Mouse (Mus musculus): ENCODE results near the gene Fam155a. TPM values are rescaled to one million over a fixed set of nuclear protein-coding genes. Genes with fewer than 3 reads are reported as not detected.

Fam155a gene
- polyA plus RNA-seq, 1 experiment from 2014 or later: 0.07 TPM

DNA sequence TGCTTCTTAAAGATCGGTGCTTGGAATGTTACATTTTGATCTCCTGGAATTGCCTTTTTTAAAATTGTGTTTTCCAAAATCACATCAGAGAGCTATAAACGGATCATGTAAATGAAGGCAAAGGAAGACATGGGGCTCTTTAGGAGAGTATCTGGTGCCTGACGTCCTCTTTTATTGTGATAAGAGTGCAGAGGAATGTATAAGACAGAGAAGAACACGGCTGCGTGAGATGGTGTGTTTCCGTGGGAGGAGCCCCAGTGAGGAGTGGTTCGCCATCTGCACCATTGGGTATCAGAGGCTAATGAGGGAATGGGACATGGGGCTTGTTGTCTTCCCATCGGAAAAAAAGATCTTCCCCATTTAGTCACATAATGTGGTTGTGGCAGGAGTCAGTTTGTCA is 506.6 kb downstream of the Fam155a start:
- H3K4me1 ChIP-seq (replicated peaks): no peaks in the 10 kb centered on the region
- ATAC-seq (ENCODE audit: insufficient read depth): no peak
- no peaks in the 10 kb centered on the region for H3K36me3 ChIP-seq (replicated peaks)
- H3K4me2 ChIP-seq: no peak overlapping the region
- H3K9me3 ChIP-seq (replicated peaks): no peaks in the 10 kb centered on the region
- no peak overlapping the region for H3K27ac ChIP-seq (replicated peaks)
- H3K27me3 ChIP-seq: no peaks in the 10 kb centered on the region
- no peak overlapping the region for H3K4me3 ChIP-seq (replicated peaks)
- H3K9ac ChIP-seq: no peak overlapping the region
- 66% methylated on average over 8 of the region's 8 CpGs for WGBS (ENCODE audit: insufficient replicate concordance)

DNA sequence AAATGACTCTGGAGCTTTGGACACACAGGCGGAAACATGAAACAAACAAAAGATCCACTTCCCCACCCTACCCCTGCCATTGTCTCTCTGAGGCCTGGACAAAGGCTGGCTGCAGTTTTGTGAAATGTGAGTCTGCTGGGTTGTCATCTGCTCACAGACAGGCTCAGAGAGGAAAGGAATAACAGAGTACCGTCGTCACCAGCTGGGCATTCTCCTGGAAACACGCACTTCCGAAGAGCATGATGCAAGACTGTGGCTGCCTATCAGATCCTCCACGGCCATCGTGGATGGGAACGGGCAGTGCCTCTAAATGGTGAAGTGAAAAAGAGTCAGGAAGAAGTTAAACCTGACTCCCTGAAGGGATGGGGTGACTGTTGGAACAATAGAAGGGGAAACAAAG is 509.4 kb downstream of the Fam155a start:
- no peak for ATAC-seq (ENCODE audit: insufficient read depth)
- Histone ChIP-seq H3K9me3 (replicated peaks) (no peaks in the 10 kb centered on the region), H3K36me3 (replicated peaks) (no peaks in the 10 kb centered on the region), H3K4me3 (replicated peaks) (no peak overlapping the region), H3K4me2 (no peak overlapping the region), H3K27ac (replicated peaks) (no peak overlapping the region), H3K4me1 (replicated peaks) (no peaks in the 10 kb centered on the region), H3K27me3 (no peaks in the 10 kb centered on the region), H3K9ac (no peak overlapping the region)
- WGBS (ENCODE audit: insufficient replicate concordance): 53% methylated on average over 8 of the region's 8 CpGs

DNA sequence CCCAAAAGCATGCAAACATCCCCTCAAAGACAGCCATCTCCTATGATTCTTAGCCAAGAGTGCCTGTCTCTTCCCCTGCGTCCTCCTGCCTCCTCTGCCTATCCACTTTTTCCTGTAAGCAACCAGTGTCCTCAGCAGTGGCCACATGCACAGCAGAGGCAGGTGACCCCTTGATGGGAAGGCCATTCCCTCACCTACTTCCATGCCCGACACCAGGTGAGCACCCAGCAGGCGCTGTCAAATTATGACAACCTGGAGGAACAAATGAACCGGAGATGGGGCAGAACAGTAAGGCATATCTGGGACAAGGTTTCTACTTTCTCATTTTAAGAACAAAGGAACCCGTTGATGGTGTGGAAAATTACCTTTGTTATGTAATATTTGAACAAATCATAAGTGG is 515.6 kb downstream of the Fam155a start:
- no peaks in the 10 kb centered on the region for H3K27me3 ChIP-seq
- H3K4me2 ChIP-seq: no peak overlapping the region
- ATAC-seq (ENCODE audit: insufficient read depth): no peak
- WGBS (ENCODE audit: insufficient replicate concordance): 65% methylated on average over 5 of the region's 5 CpGs
- H3K4me1 ChIP-seq (replicated peaks): no peaks in the 10 kb centered on the region
- H3K36me3 ChIP-seq (replicated peaks): no peaks in the 10 kb centered on the region
- H3K9ac ChIP-seq: no peak overlapping the region
- no peaks in the 10 kb centered on the region for H3K9me3 ChIP-seq (replicated peaks)
- H3K4me3 ChIP-seq (replicated peaks): no peak overlapping the region
- no peak overlapping the region for H3K27ac ChIP-seq (replicated peaks)

DNA sequence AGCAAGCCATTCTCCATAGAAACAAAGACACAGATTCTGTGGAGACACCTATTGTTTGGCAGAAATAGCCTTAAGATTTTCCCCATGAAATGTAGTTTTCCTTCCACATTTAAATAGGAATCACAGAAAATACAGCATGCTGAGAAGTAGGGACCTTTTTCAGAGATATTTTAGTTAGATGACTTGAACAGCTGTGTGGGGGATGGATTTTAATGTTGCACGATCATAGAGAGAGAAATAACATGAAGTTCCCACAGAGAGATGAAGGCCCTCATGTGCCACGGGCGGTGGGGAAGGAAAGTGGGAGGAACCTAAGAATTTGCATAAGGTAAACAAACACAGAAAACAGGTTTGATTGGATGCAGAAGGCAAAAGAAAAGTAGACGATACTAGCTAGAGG is 518.0 kb downstream of the Fam155a start:
- no peak for ATAC-seq (ENCODE audit: insufficient read depth)

DNA sequence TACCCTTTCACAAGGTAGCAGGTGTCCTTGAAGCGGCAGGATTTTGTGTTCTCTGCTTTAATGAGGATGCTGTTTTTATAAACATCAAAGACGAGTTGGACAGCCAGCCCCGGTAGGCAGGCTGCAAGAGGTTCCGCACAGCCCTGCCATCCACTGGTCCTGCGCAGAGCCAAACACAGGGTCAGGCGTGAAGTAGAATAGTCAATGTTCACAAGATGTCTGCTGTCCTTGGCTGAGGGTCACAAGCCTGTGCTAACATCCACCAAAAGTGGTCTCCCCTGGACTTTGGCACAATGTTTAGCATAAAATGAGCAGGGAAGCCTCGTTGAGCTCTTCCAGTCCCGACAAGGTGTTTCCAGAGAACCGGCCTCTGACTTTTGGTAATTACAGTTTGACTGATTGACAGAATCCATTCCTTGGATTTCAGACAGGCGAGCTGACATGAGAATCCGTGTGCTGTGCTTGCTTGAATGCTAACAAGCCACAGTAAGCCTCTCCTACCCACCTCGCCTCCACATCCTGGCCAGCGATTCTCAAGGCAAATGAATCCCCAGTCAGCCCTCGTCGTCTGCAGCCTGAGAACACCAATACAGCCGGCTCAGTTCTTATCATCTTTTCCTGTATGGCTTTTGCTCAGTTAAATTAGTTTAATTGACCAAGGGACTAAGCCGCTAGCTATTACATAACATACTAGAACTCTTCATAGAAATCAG is 522.7 kb downstream of the Fam155a start:
- no peak for ATAC-seq (ENCODE audit: insufficient read depth)
- whole genome bisulfite sequencing (ENCODE audit: insufficient replicate concordance): 66% methylated on average over 17 of the region's 17 CpGs

More for the DNA sequence above, 518.0 kb downstream of the Fam155a start:
- 63% methylated on average over 4 of the region's 4 CpGs for WGBS (ENCODE audit: insufficient replicate concordance)
- H3K36me3 ChIP-seq (replicated peaks): no peaks in the 10 kb centered on the region
- H3K4me2 ChIP-seq: no peak overlapping the region
- H3K27me3 ChIP-seq: no peaks in the 10 kb centered on the region
- no peak overlapping the region for H3K9ac ChIP-seq
- no peaks in the 10 kb centered on the region for H3K9me3 ChIP-seq (replicated peaks)
- no peaks in the 10 kb centered on the region for H3K4me1 ChIP-seq (replicated peaks)
- no peak overlapping the region for H3K27ac ChIP-seq (replicated peaks)
- no peak overlapping the region for H3K4me3 ChIP-seq (replicated peaks)

DNA sequence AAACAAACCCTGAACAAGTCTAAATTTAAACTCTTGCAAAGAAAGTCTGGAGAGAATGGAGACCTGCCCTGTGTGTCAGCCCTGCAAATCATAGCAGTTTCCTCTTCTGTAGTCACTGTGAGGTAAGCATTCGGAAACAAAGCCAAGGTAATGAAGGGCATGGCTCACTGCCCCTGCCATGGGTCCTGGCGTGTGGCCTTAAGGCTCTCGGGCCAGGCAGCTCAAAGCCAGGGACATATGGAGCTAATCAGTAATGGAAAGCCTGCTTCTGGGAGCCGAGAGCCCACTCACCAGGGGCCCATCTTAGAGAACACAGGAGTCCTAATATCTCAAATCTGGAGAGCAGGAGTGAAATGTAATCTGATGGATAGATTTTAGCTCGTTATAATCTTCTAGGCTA is 525.0 kb downstream of the Fam155a start:
- no peaks in the 10 kb centered on the region for H3K4me1 ChIP-seq (replicated peaks)
- H3K4me2 ChIP-seq: no peak overlapping the region
- WGBS (ENCODE audit: insufficient replicate concordance): 53% methylated on average over 5 of the region's 5 CpGs
- H3K27ac ChIP-seq (replicated peaks): no peak overlapping the region
- ATAC-seq (ENCODE audit: insufficient read depth): no peak
- H3K36me3 ChIP-seq (replicated peaks): no peaks in the 10 kb centered on the region
- no peak overlapping the region for H3K4me3 ChIP-seq (replicated peaks)
- no peaks in the 10 kb centered on the region for H3K9me3 ChIP-seq (replicated peaks)
- H3K27me3 ChIP-seq: no peaks in the 10 kb centered on the region
- no peak overlapping the region for H3K9ac ChIP-seq

More for the DNA sequence above, 522.7 kb downstream of the Fam155a start:
- no peak overlapping the region for H3K9ac ChIP-seq
- no peaks in the 10 kb centered on the region for H3K4me1 ChIP-seq (replicated peaks)
- no peak overlapping the region for H3K4me3 ChIP-seq (replicated peaks)
- no peak overlapping the region for H3K27ac ChIP-seq (replicated peaks)
- H3K27me3 ChIP-seq: no peaks in the 10 kb centered on the region
- H3K36me3 ChIP-seq (replicated peaks): no peaks in the 10 kb centered on the region
- H3K4me2 ChIP-seq: no peak overlapping the region
- no peaks in the 10 kb centered on the region for H3K9me3 ChIP-seq (replicated peaks)

DNA sequence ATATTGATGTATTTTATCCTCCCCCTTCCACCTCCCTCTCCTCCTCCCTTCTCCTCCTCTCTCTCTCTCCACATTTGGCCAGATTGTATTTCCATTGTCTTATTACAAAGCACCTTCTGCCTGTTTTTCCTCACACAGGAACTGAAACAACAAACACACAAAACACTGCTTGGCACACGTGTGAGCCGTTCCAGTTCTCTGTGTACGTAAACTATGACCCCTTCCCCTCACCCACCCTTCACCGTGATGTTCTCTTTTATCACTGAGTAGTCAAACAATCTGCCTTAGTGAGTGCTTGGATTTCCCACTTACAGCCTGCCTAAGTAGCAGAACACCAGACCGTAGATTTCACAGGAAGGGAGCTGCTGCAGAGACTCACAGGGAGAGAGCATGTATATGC is 530.0 kb downstream of the Fam155a start:
- ATAC-seq (ENCODE audit: insufficient read depth): no peak
- H3K4me3 ChIP-seq (replicated peaks): no peak overlapping the region
- H3K4me2 ChIP-seq: no peak overlapping the region
- H3K27ac ChIP-seq (replicated peaks): no peak overlapping the region
- H3K36me3 ChIP-seq (replicated peaks): no peaks in the 10 kb centered on the region
- no peak overlapping the region for H3K9ac ChIP-seq
- no peaks in the 10 kb centered on the region for H3K4me1 ChIP-seq (replicated peaks)
- H3K9me3 ChIP-seq (replicated peaks): no peaks in the 10 kb centered on the region
- no peaks in the 10 kb centered on the region for H3K27me3 ChIP-seq
- 30% methylated on average over 5 of the region's 5 CpGs for WGBS (ENCODE audit: insufficient replicate concordance)

DNA sequence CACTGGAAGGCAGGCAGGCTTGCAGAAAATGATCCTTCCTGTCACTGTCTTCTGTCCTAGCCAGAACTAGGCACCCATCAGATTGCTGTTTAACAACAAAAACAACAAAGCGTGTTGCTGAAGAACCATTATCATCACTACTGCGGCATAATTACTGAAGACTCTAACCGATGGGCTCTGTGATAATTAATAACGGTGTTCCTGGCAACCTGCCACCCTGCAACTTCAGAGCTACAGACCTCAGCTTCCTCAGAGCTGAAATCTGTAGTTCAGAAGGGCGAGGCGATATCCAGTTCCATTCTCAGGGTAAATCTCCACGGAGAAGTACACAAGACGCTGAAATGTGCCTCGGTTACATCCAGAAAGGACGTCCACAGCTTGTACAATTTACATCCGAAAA is 531.2 kb downstream of the Fam155a start:
- no peak overlapping the region for H3K27ac ChIP-seq (replicated peaks)
- H3K4me3 ChIP-seq (replicated peaks): no peak overlapping the region
- no peaks in the 10 kb centered on the region for H3K36me3 ChIP-seq (replicated peaks)
- no peaks in the 10 kb centered on the region for H3K9me3 ChIP-seq (replicated peaks)
- WGBS (ENCODE audit: insufficient replicate concordance): 63% methylated on average over 11 of the region's 11 CpGs
- ATAC-seq (ENCODE audit: insufficient read depth): no peak
- no peaks in the 10 kb centered on the region for H3K27me3 ChIP-seq
- no peak overlapping the region for H3K9ac ChIP-seq
- no peak overlapping the region for H3K4me2 ChIP-seq
- no peaks in the 10 kb centered on the region for H3K4me1 ChIP-seq (replicated peaks)

DNA sequence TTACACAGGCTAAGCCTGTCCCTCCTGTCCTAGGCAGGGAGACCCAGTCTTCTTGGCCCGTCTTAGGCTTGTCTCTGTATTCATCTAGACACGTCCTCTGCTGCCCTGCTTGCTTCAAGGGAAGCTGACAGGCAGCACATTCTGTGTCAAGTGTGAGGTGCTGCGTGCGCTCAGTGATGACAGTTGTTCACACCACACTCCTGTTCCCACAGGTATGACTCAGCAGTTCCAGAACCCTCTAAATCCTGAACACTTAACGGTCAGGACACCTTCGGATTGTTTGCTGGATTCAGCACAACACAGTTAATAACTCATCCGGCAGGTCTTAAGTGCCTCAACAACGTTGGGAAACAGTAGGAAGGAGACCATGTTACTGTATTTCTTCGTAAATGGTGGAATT is 532.0 kb downstream of the Fam155a start:
- no peaks in the 10 kb centered on the region for H3K27me3 ChIP-seq
- no peak for ATAC-seq (ENCODE audit: insufficient read depth)
- 56% methylated on average over 9 of the region's 9 CpGs for WGBS (ENCODE audit: insufficient replicate concordance)
- no peaks in the 10 kb centered on the region for H3K9me3 ChIP-seq (replicated peaks)
- no peak overlapping the region for H3K4me2 ChIP-seq
- no peak overlapping the region for H3K27ac ChIP-seq (replicated peaks)
- no peak overlapping the region for H3K4me3 ChIP-seq (replicated peaks)
- H3K4me1 ChIP-seq (replicated peaks): no peaks in the 10 kb centered on the region
- no peaks in the 10 kb centered on the region for H3K36me3 ChIP-seq (replicated peaks)
- no peak overlapping the region for H3K9ac ChIP-seq

DNA sequence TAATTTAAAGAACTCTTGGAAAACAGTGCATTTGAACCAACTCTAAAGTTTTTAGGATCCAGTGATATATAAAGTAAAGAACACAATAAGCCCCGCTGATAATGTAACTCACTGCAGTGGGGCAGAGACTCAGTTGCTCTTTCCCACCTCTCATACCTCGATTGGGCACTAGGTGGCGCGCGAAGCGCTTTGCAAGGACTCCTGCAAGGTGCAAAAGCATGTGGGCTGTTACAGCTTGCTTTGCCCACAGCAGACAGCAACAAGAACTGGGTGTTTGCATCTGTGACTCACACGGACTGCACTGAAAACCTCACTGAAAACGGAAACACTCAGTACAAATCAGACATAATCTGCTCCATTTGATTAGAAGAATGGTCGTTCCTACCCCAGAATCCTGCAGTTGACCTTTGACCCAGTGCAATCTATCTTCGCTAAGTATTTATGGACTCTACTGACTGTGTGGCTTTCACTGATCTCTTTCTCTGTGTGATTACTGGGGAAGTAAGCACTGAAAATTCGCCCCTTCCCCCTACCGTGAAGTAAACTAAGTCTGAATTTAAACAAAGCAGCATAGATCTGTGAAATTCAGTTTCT is 537.5 kb downstream of the Fam155a start:
- Histone ChIP-seq H3K36me3 (replicated peaks) (no peaks in the 10 kb centered on the region), H3K27ac (replicated peaks) (no peak overlapping the region), H3K4me3 (replicated peaks) (no peak overlapping the region), H3K4me2 (no peak overlapping the region), H3K9me3 (replicated peaks) (no peaks in the 10 kb centered on the region), H3K9ac (no peak overlapping the region), H3K27me3 (no peaks in the 10 kb centered on the region), H3K4me1 (replicated peaks) (no peaks in the 10 kb centered on the region)
- WGBS (ENCODE audit: insufficient replicate concordance): 7% methylated on average over 12 of the region's 12 CpGs
- no peak for ATAC-seq (ENCODE audit: insufficient read depth)

DNA sequence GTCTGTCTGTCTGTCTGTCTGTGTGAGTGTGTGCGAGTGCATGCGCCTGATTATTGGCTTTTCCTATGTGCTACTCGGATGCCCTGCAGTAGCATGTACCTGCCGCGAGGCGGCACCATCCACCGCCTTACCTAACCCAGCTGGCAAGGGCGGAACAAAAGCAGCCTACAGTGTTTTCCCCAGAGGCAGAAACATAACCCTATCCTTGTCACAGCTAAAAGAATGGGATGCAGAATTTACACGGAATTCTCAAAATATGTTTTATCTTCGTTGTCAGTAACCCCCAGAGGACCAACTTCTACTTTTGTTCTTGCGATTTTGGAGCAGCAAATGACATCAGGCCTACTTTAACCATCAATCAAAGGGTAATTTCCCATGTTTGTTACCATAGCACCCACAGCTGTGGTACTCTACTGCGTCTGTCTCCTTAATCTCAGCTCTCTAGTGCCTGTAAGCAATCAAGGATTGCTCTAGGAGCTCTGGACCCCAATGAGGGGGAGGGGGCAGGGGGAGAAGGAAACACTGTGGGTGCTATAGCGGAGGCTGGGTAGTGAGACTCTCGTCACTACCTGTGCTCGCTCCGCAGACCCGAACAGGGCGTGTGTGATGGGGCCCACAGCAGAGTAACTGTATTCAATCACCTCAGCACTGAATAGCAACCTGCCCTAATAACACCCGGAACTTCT is 543.0 kb downstream of the Fam155a start:
- H3K27ac ChIP-seq (replicated peaks): no peak overlapping the region
- 30% methylated on average over 19 of the region's 19 CpGs for WGBS (ENCODE audit: insufficient replicate concordance)
- H3K27me3 ChIP-seq: no peaks in the 10 kb centered on the region
- H3K4me3 ChIP-seq (replicated peaks): no peak overlapping the region
- H3K4me1 ChIP-seq (replicated peaks): no peaks in the 10 kb centered on the region
- no peak for ATAC-seq (ENCODE audit: insufficient read depth)
- no peaks in the 10 kb centered on the region for H3K36me3 ChIP-seq (replicated peaks)
- H3K9ac ChIP-seq: no peak overlapping the region
- no peaks in the 10 kb centered on the region for H3K9me3 ChIP-seq (replicated peaks)
- H3K4me2 ChIP-seq: no peak overlapping the region
